Mouse (Mus musculus): ENCODE measurements around the gene Zbtb38. TPM values are rescaled to one million over a fixed set of nuclear protein-coding genes. Genes with fewer than 3 reads are reported as not detected.

Zbtb38 gene
- polyA plus RNA-seq, 1 experiment = 8.1 TPM

DNA sequence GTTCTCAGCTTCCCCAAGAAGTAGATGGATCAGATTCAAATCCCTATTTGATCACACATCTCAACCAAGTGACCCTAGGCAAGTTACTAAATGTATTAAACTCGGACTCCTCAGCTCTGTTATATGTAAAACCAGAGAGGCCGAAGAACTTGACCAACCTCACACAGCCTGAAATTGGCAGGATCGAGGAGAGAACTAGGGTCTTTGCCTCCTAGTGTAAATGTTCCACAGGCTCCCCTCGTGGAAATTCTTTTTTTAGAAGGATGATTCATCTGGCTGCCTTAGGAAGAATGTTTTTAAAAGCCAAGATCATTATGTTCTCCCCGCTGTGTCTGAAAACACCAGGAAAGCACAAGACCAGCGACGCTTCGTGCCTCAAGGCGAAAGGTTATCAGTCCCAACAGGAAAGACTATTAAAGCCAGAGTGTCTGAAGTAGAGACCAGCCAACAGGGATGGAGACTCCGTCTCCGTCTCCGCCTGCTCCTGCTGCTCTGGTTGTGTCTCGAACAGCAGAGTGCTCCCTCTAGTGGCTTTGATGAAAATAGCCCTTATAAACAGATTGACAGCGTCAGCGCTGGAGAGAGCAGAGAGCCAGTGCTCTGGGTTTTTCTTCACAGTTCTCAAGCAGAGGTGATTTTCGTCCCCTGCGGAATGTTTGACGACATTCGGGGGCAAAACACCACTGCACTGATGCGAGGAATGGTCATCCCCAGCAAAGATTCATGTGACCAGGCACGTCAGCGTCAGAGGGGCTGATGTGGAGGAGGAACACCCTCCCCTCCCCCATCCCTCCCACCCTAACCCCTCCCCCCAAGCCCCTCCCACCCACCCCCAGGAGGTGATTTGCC is 6.3 kb upstream of the Zbtb38 start:
- peak; percentile 34 for DNase-seq (ENCODE audit: low spot score)

- DNase-seq (ENCODE audit: low spot score) = no peak
Measured at GRCm38 (mm10) chr9:96756638-96757435, 4.2 kb upstream of the Zbtb38 start.

- DNase-seq (ENCODE audit: low spot score) = no peak
Measured at GRCm38 (mm10) chr9:96755761-96756160, 3.1 kb upstream of the Zbtb38 start.

- DNase-seq (ENCODE audit: low spot score) = no peak
Measured at GRCm38 (mm10) chr9:96754625-96754969, 2.0 kb upstream of the Zbtb38 start.

DNA sequence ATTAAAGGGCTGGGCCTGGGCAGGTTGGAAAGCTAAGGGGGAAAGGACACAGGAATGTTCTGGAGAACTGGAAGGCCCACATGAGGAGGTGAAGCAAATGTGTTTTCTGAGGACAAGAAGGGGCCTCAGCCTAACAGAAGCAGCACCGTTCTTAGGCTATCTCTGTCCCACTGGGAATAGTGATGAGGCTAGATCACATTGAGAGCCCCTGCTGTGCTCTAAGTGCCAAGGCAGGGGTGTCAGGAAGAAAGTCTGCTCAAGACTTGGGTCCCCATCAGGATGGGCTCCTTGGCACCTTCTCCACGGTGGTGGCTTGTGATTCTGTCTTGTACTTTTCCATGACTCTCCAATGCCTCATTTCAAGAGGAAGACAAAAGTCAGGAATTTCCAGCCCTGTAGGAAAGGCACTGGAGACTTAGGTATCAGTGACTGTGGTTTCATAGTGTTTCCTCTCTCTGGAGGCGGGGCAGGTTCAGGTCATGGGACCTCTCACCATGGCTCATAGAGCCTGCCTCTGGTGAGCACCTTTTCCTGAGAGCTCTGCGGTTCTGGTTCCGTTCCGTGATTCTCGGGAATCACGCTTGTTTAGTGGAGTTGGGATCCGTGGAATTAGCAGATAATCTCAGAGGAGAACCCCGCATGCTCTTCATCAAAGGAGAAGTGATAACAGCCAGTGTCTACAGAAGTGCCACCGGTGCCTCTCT is 1.4 kb upstream of the Zbtb38 start:
- no peak for DNase-seq (ENCODE audit: low spot score)

DNA sequence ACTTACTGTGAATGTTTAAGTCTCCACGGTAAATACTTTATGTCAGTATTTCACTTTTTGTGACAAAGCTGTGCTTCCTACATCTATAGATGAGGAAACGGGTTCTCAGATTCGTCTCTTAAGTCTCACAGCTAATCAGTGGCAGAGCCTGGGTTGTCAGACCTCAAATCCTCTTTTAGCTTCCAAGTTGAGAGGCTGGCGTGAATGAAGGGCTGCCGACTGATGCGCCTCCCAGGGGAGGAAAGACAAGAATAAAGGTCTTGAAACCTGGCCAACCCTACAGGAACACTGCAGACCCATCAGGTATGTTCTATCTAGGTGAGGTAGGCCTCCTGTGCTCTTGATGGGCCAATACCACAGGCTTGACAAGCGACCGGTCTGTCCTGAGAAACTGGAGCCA is 761 bp upstream of the Zbtb38 start:
- no peak for DNase-seq (ENCODE audit: low spot score)

- no peak for DNase-seq (ENCODE audit: low spot score)
Measured at GRCm38 (mm10) chr9:96751821-96752602, 619 bp downstream of the Zbtb38 start.

DNA sequence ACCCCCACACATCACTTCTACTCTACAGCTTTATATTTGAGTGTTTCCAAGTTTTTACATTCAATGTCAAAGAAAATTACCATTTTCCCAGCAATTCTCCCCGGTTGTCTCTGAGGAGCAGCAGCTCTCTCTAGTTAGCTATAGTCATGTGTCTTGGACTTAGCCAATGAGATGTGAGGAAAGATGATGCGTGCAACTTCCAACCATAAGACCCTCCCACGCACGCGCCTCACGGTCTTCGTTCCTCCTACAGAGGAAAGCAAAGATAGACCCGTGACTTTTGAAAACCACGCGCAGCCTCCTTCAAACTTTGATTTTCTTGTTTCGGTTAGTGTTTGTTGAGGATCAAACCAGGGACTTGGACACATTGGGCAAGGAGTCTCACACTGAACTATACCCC is 2.0 kb downstream of the Zbtb38 start:
- no peak for DNase-seq (ENCODE audit: low spot score)

GRCm38 (mm10) chr9:96746527-96746926 is 6.1 kb downstream of the Zbtb38 start:
- DNase-seq (ENCODE audit: low spot score) = no peak

DNA sequence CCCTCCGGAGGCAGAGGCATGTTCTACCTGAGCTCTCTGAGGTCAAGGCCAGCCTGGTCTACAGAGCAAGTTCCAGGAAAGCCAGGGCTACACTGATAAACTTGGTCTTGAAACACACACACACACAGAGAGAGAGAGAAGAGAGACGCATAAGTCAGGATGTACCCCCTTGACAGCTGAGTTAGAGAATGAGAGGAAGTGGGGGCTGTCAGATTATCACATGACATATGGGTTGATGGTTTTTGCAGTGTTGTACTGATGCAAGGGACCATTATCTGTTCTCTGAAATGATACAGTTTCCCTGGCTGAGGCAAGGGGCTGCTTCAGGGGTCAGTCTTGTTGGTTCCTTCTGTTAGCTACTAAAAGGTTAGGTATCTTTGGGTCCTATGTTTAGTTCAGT is 7.7 kb downstream of the Zbtb38 start:
- DNase-seq (ENCODE audit: low spot score) = no peak

DNA sequence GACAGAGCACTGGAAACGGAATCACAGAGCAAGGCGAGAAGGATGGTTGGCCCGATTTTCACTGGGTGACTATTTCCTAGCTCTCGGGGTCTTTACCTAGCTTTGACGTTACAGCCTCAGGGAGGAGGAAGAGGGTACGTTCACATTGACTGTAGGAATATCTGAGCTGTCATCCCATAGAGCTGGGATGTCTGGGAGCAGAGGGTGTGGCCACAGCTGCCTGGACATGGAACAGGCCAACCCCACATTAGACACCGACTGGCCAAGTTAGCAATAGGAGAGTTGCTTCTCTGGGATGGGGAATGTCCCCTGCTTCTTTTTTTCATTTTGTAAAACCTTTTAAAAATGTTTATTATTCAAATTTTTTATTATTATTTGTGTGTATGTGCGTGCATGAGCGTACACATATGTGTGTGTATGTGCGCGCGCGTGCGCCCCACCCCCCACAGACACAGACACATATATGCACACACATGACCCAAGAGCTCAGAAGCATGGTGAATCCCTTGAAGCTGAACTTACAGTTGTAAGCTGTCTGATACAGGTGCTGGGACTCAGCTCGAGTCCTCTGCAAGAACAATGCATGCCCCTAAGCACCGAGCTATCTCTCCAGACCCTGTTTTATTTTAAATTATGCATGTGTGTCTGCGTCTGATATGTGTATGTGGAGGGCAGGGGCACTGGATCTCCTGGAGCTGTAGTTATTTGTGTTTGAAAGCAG is 11.1 kb downstream of the Zbtb38 start:
- no peak for DNase-seq (ENCODE audit: low spot score)

DNA sequence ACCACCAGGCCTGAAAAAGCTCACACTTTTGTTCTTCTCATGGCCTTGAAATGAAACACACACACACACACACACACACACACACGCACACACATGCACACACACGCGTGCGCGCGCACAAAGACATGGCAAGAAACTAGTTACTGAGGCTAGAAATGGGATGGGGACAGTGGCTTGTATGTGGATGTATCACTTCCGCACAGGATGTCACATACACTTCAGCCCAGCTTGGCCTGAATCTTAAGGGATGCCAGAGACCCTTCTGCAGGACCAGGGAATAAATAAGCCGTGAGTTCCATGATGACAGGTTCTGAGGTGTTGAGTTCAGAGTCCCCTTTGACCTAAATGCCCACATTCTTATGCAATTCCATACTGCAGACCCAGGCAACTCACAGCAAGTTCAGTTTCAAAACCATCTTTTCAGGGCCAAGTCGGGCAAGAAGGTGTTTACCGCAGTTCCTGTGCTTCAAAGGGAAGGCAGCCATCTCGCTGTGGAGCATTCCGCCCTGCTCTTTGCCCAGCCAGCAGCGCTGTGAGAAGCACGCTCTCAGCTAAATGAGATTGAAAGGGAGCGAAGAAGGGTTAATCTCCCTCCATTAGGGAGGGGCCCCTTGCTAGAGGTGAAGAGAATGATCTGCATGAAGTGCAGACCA is 11.8 kb downstream of the Zbtb38 start:
- DNase-seq (ENCODE audit: low spot score) = no peak

- DNase-seq (ENCODE audit: low spot score) = no peak
Measured at GRCm38 (mm10) chr9:96739808-96740711, 12.6 kb downstream of the Zbtb38 start.

DNA sequence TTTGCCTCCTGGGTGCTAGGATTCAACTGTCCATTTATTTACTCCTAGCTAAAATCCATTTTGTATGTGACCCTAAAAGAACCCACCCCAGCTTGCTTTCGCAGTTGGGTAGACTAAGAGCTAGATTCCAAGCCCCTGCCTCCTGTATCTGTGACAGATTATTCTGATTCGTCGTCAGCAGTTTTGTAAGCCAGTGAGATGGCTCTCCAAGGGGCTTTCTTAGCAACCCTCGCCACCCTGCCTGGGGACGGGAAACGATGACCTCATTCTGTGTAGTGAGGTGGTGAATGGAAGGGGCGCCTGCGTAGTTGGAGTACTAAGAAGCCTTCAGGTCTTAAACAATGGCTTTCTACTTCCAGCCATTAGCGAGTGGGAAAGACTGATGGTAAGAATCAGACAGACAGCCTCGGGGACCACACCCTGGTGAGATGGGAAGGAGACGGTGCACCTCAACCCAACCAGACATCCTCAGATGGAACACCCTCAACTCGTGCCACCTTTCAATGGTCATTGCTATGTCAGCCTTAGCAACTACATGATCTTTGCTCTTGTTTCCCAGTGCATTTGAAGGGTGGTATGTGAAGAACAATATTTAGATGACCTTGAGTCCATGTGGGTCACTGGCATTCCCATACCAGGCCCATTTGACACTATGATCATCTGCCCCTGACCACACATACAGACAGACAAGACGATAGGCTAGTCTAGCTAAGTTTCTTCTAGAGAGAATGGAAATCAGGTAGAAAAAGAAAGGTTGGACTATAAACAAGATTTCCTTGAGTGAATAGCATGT is 13.9 kb downstream of the Zbtb38 start:
- no peak for DNase-seq (ENCODE audit: low spot score)

DNA sequence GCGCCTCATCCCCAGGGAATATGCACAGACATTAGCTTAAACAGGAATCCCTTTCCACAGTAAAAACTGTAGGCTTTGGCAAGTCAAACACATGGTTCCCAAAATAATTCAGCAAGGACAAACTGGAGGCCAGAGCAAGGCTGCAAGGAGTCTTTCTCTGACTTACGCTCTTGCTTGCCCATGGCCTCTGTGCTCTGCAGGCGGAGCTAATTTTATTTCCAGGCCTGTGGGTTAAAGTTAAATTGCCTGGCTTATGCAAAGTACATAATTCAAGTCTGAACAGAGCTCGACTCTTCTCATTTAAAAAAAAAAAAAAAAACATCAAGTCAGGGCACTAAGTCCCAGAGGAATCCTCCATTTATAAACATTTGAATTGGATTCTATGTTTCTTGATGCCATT is 16.7 kb downstream of the Zbtb38 start:
- DNase-seq (ENCODE audit: low spot score) = no peak

GRCm38 (mm10) chr9:96733425-96733717 is 19.3 kb downstream of the Zbtb38 start:
- no peak for DNase-seq (ENCODE audit: low spot score)

DNA sequence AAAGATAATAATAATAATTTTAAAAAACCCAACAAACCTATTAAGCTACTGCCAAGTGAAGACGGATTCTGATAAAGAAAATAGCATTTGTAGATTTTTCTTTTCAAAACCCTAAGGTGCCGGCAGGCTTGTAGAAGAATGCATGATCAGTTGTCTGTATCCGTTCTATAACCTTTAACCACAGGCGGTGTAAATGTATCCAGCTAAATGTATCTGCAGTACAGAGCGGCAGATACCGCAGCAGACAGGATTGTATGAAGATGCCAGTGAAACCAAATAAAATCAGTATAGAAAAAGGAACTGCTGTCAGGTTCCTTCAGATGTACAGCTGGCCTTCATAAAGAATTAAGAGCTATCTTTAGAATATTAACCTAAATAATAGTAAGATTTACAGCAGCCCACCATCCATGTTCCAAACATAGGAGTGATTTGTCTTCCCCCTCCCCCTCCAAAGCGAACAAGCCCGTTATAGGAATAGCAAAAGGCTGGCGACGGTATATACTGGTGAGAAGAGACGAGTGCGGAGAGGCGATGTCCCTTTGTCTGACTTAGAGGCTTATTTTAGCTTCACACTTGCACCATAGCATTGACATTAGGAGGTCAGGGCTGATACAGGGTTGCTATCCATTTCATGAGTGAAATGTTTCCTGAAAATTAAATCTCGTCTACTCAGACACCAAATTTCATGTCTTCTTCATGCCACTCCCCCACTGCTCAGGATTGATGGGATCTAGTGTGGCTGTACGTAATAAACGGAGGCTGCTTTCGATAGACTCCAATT is 19.8 kb downstream of the Zbtb38 start:
- no peak for DNase-seq (ENCODE audit: low spot score)

DNA sequence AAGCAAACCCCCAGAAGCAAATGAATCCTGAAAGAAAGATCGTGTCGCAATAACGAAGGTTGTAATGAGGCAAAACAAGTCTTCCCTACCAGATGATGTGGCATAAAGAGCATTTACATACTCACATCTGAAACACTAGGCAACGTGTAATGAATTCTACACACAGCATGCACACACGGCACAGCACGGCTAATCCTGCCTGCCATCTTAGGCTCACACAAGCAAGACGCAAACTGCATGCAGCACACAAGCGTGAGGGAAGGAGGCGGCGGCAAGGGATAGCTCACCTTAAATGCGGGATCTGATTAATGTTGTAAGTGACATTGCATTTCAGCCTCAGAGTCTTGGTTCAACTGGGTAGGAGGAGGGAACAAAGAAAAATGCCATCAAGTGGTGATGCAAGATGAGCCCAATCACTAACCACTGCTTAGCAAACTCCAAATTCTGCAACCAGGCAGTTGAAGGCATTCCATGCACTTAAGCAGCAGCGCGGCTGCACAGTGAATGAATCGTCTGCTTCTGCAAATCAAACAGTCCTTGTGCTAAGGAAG is 20.6 kb downstream of the Zbtb38 start:
- DNase-seq (ENCODE audit: low spot score) = no peak
